ENCODE assay signal across 28 mouse cellular contexts in the genomic region with DNA sequence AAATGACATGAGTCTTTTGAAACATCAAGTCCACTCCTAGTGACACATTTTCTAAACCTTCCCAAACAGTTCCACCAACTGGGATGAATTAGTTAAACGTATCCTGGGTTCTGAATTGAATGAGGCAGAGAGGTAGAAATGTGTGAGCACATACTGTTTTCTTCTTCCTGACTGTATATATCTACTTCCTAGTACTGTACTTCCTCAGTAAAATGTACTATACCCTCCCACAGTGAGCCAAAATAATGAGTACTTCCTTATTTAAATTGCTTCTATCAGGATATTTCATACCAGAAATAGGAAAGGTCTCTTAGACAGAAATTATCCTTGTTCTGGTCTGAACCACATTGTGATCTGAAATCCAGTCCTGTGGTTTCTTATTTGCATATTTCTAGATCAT. TPM values are rescaled to one million over a fixed set of nuclear protein-coding genes. Genes with fewer than 3 reads are reported as not detected.
DNase-seq lines count a peak whose midpoint lies in the region; ATAC-seq and TF ChIP-seq lines count a peak whose summit lies in the region.
"Had no signal": no experiment of that assay in that cellular context is flagged by ENCODE, and none has a peak within 500 bp of the region (broad histone marks: within the 10 kb centered on the region; RNA-seq: fewer than 3 reads in every experiment).

No protein-coding gene starts in this region.

- no peak for TF ChIP-seq POLR2A in bone marrow macrophage, adult 2 months (IDR thresholded peaks at IDR 0.05; ENCODE audit: borderline replicate concordance, low read depth, low read length)
- TF ChIP-seq POLR2A in thymus, adult 2 months (IDR thresholded peaks at IDR 0.05; ENCODE audit: control insufficient read depth, extremely low read depth, insufficient read depth, low read length, poor library complexity): no peak

- ATAC-seq in granulocyte monocyte progenitor cell, adult 5-6 weeks (replicated peaks; ENCODE audit: poor library complexity, severe bottlenecking): peak; percentile 52
- peak; percentile 93 for ATAC-seq in megakaryocyte, adult 5-6 weeks (ENCODE audit: poor library complexity, severe bottlenecking)
- peak; percentile 56; the same call in 1 of the 2 replicates for ATAC-seq in neutrophil, adult 5-6 weeks (ENCODE audit: extremely low read depth, insufficient number of reproducible peaks, low FRiP score, poor library complexity, severe bottlenecking)
- ATAC-seq: forebrain, embryonic 14.5 days; forebrain, embryonic 16.5 days had no signal

- H3K36me3 ChIP-seq in thymus, adult 2 months (ENCODE audit: control insufficient read depth, insufficient read depth, low read length): no peaks in the 10 kb centered on the region
- H3K36me3 ChIP-seq: embryonic facial prominence, embryonic 13.5 days; embryonic facial prominence, embryonic 15.5 days; forebrain, embryonic 10.5 days; forebrain, embryonic 12.5 days had no signal

- DNase-seq in thymus, adult 2 months: no peak
- no peak for DNase-seq in cerebellum, adult 18-20 months
- no peak for DNase-seq in right cerebral cortex, postnatal 14 days
- DNase-seq: adrenal gland, adult 2 months; adrenal gland, postnatal 10 days; adrenal gland, postnatal 25 days; cerebellum, adult 11-12 months; cerebellum, adult 8-10 months; cerebellum, adult 9-11 months; cerebellum, postnatal 14 days; cerebellum, postnatal 36 days; embryo, embryonic 11 days had no signal

- no peak for TF ChIP-seq CTCF in bone marrow macrophage, adult 2 months (IDR thresholded peaks at IDR 0.05; ENCODE audit: low read depth, low read length)
- TF ChIP-seq CTCF in thymus, adult 2 months (IDR thresholded peaks at IDR 0.05; ENCODE audit: borderline replicate concordance, control insufficient read depth, extremely low read depth, insufficient read depth, low read length, poor library complexity): no peak

- no peak overlapping the region for H3K4me3 ChIP-seq in bone marrow macrophage, adult 2 months (ENCODE audit: insufficient read depth, low read length)
- no peak overlapping the region for H3K4me3 ChIP-seq in thymus, adult 2 months (ENCODE audit: control insufficient read depth, insufficient read depth, low read length)
- H3K4me3 ChIP-seq: embryonic facial prominence, embryonic 13.5 days; embryonic facial prominence, embryonic 15.5 days; erythroblast, embryonic 14.5 days; forebrain, embryonic 10.5 days; forebrain, embryonic 12.5 days had no signal

- WGBS in thymus, adult 2 months: 84% methylated on average over 1 of the region's 1 CpGs

- H3K4me1 ChIP-seq in bone marrow macrophage, adult 2 months (ENCODE audit: control insufficient read depth, insufficient read depth, low read length): peaks cover 2% of the 10 kb centered on the region
- no peaks in the 10 kb centered on the region for H3K4me1 ChIP-seq in thymus, adult 2 months (replicated peaks; ENCODE audit: control insufficient read depth, insufficient read depth, low read length)
- H3K4me1 ChIP-seq: embryonic facial prominence, embryonic 13.5 days; embryonic facial prominence, embryonic 15.5 days; forebrain, embryonic 10.5 days; forebrain, embryonic 12.5 days had no signal

- H3K27me3 ChIP-seq in thymus, adult 2 months (ENCODE audit: control insufficient read depth, insufficient read depth, low read length): no peaks in the 10 kb centered on the region
- H3K27me3 ChIP-seq: embryonic facial prominence, embryonic 13.5 days; embryonic facial prominence, embryonic 15.5 days; forebrain, embryonic 12.5 days had no signal

- peak overlapping the region; percentile 77 for H3K27ac ChIP-seq in bone marrow macrophage, adult 2 months (ENCODE audit: insufficient read depth, low read depth, low read length)
- H3K27ac ChIP-seq in thymus, adult 2 months (ENCODE audit: control insufficient read depth, insufficient read depth, low read length): no peak overlapping the region
- H3K27ac ChIP-seq: embryonic facial prominence, embryonic 13.5 days; embryonic facial prominence, embryonic 15.5 days; forebrain, embryonic 10.5 days; forebrain, embryonic 12.5 days had no signal

RNA-seq across cellular contexts. Expression of a gene that starts 8.2 kb away (rescaled TPM):
- 2.2 and 3.1 TPM in 2 replicates for polyA plus RNA-seq in bone marrow macrophage, adult 2 months (2012; ENCODE audit: insufficient read depth, insufficient read length, missing spikeins)
- total RNA-seq in granulocyte monocyte progenitor cell, adult 5-6 weeks (2014; fragmentation: Nextera tagmentation): 6.4 and 13.1 TPM in 2 replicates
- total RNA-seq in granulocyte monocyte progenitor cell, adult 5-6 weeks (2017): 2.9 and 6.4 TPM in 2 replicates
- 145 and 147 TPM in 2 replicates for total RNA-seq in megakaryocyte, adult 5-6 weeks (2015)
- 94.2 and 98.9 TPM in 2 replicates for total RNA-seq in megakaryocyte, adult 5-6 weeks (2017)
- total RNA-seq in neutrophil, adult 5-6 weeks (2017): 32.9 and 44.5 TPM in 2 replicates
- 0.53 TPM in 1 of 2 replicates, not detected in the other for polyA plus RNA-seq in thymus, adult 2 months (2012; rRNA removed)
- total RNA-seq: adrenal gland, adult 2 months; adrenal gland, postnatal 10 days; adrenal gland, postnatal 25 days; common myeloid progenitor, adult 5-6 weeks; ES-E14; MEL had no signal
- polyA plus RNA-seq: adrenal gland, adult 2 months; C2C12; embryonic facial prominence, embryonic 11.5 days; embryonic facial prominence, embryonic 13.5 days; embryonic facial prominence, embryonic 15.5 days; erythroblast, embryonic 14.5 days; forebrain, embryonic 10.5 days; forebrain, embryonic 12.5 days; forebrain, embryonic 14.5 days; forebrain, embryonic 16.5 days had no signal
